Mouse (Mus musculus): ENCODE measurements around the gene Rplp2.

The Rplp2 gene

GRCm38 (mm10) chr7:141436523-141436892 is 10.7 kb upstream of the Rplp2 start:
- ChIA-PET CTCF (interaction anchor here in 2 of 4 experiments (0.6 to 1.4 kb wide), 3 partner anchors 17 to 45 kb away, joined by 3 to 22 read pairs (median 4); no protein-coding TSS in a partner anchor), POLR2A (interaction anchor here (0.6 to 21.5 kb wide), 24 partner anchors 8 to 626 kb away, joined by 3 to 465 read pairs (median 6); partner anchors contain the start of genes Rplp2 (in 3 of the 4), Pnpla2 (in 2 of the 4), Polr2l (in 2 of the 4) and Taldo1 (in 2 of the 4))

GRCm38 (mm10) chr7:141437178-141438120 is 9.7 kb upstream of the Rplp2 start, which contains the start of gene Slc25a22:
Gene Slc25a22 (minus strand): TSS chr7:141437892.
- POLR2A ChIA-PET, result interaction anchor here (0.5 to 21.5 kb wide), 29 partner anchors 8 to 222 kb away, joined by 3 to 465 read pairs (median 6); partner anchors contain the start of genes Rplp2 (in 3 of the 4), Cend1 (in 2 of the 4), Pnpla2 (in 2 of the 4) and Taldo1 (in 2 of the 4)
- CTCF ChIA-PET, result interaction anchor here (0.6 to 3.7 kb wide), 10 partner anchors 9 to 158 kb away, joined by 3 to 22 read pairs (median 3); partner anchors contain the start of genes Cend1 (in 1 of the 4) and Taldo1 (in 1 of the 4)

DNA sequence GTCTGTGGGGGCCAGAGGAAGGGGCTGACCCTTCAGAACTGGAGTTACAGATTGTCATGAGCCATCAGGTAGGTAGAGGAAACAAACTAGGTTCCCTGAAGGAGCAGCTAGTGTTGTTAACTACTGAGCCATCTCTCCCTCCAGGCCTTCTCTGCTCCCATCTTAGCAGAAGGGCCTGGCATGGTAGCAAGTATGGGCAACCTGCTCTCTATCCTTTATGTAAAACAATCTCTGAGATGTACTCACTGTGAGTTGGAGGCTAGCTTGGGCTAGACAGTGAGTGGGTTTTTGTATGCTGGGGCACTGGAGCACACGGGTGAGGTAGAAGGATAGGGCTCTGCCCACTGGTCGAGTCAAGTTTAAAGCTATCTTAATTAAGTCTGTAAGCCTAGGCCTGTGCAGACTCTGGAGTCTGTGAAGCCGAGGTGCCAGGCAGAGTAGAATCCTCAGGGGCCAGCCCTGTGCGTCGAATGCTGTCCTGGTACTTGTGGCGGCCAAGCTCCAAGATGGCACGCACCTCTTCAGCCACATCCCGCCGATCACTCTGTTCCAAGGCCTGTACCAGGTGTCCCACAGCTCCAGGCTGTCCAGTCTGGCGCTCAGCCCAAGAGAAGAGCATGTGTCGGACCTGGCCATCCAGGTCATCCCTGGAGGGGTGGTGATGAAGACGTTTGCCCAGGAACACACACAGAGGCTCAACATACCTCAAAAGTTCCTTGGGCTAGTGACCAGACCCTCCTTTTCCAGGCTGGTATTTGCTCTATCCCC is 8.8 kb upstream of the Rplp2 start:
- CTCF ChIA-PET, result interaction anchor here in 3 of 4 experiments (1.0 to 3.7 kb wide), 13 partner anchors 10 to 158 kb away, joined by 3 to 22 read pairs (median 5); partner anchors contain the start of genes Cend1 (in 1 of the 3), Cracr2b (in 1 of the 3), Pnpla2 (in 1 of the 3) and Taldo1 (in 1 of the 3)
- POLR2A ChIA-PET, result interaction anchor here in 3 of 4 experiments (0.5 to 21.5 kb wide), 22 partner anchors 9 to 80 kb away, joined by 3 to 465 read pairs (median 6); partner anchors contain the start of genes Cd151 (in 2 of the 3), Cend1 (in 2 of the 3), Rplp2 (in 2 of the 3) and Taldo1 (in 2 of the 3)

GRCm38 (mm10) chr7:141439140-141439679 is 8.0 kb upstream of the Rplp2 start:
- ChIA-PET CTCF (interaction anchor here in 2 of 4 experiments (1.1 to 3.7 kb wide), 7 partner anchors 11 to 47 kb away, joined by 3 to 22 read pairs (median 5); partner anchors contain the start of genes Cend1 (in 1 of the 2), Cracr2b (in 1 of the 2), Pnpla2 (in 1 of the 2) and Taldo1 (in 1 of the 2)), POLR2A (interaction anchor here in 3 of 4 experiments (0.7 to 21.5 kb wide), 20 partner anchors 8 to 98 kb away, joined by 3 to 465 read pairs (median 5); partner anchors contain the start of genes Cd151 (in 2 of the 3), Cend1 (in 2 of the 3), Rplp2 (in 2 of the 3) and Taldo1 (in 2 of the 3))

DNA sequence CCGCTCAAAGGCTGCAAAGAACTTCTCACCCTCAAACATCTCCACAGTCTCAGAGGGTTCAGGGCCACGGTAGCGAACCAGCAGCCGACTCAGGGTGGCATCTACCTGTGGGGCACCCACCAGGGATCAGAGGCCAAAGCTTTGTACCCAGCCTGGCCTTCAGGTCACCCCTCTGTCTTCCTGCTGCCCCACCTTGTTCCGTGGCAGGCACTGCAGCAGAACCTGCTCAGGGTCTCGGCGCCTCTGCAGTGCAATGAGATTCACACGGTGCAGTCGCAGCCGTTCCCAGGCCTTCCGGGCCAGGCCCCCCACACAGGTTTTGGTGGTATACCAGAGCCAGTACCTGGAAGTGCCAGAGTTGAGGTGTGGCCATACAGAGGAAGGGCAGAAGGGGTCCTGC is 7.4 kb upstream of the Rplp2 start:
- ChIA-PET CTCF (interaction anchor here in 3 of 4 experiments (0.5 to 3.7 kb wide), 8 partner anchors 11 to 368 kb away, joined by 3 to 22 read pairs (median 5); partner anchors contain the start of genes Cend1 (in 1 of the 3), Pnpla2 (in 1 of the 3) and Taldo1 (in 1 of the 3)), POLR2A (interaction anchor here in 2 of 4 experiments (0.9 to 21.5 kb wide), 14 partner anchors 7 to 99 kb away, joined by 3 to 465 read pairs (median 5); partner anchors contain the start of genes Rplp2 (in 2 of the 2), Taldo1 (in 2 of the 2), Cd151 (in 1 of the 2) and Cend1 (in 1 of the 2))

GRCm38 (mm10) chr7:141440613-141441012 is 6.6 kb upstream of the Rplp2 start:
- CTCF ChIA-PET, result interaction anchor here in 3 of 4 experiments (0.6 to 3.7 kb wide), 6 partner anchors 11 to 369 kb away, joined by 3 to 22 read pairs (median 4); partner anchors contain the start of genes Cend1 (in 1 of the 3) and Taldo1 (in 1 of the 3)
- POLR2A ChIA-PET, result interaction anchor here in 2 of 4 experiments (0.5 to 21.5 kb wide), 10 partner anchors 10 to 237 kb away, joined by 3 to 465 read pairs (median 4); partner anchors contain the start of genes Cd151 (in 1 of the 2), Cend1 (in 1 of the 2), Cracr2b (in 1 of the 2) and Pnpla2 (in 1 of the 2)

GRCm38 (mm10) chr7:141441460-141441859 is 5.7 kb upstream of the Rplp2 start:
- ChIA-PET POLR2A (interaction anchor here in 2 of 4 experiments (0.8 to 21.5 kb wide), 13 partner anchors 11 to 113 kb away, joined by 3 to 465 read pairs (median 8); partner anchors contain the start of genes Pnpla2 (in 2 of the 2), Taldo1 (in 2 of the 2), Cd151 (in 1 of the 2) and Cend1 (in 1 of the 2)), CTCF (interaction anchor here in 3 of 4 experiments (0.6 to 2.8 kb wide), 7 partner anchors 17 to 173 kb away, joined by 3 to 13 read pairs (median 3); no protein-coding TSS in a partner anchor)

DNA sequence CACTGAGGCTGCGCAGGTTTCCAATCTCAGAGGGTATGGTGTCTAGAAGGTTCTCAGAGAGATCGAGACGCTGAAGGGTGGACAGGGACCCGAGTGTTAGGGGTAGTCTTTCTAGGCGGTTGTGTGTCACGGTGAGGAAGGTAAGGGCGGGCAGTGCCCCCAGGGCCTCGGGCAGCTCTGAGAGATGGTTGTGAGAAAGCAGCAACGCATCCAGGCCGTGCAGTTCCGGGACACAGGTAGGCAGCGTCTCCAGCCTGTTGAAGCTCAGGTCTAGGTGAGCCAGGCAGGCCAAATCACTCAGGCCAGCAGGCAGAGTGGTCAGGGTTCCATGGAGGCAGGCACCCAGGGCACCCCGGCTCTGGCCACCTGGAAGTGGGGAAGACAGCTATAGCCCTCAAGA is 5.0 kb upstream of the Rplp2 start:
- POLR2A ChIA-PET, result interaction anchor here in 3 of 4 experiments (0.6 to 21.5 kb wide), 25 partner anchors 8 to 391 kb away, joined by 3 to 465 read pairs (median 6); partner anchors contain the start of genes Cd151 (in 2 of the 3), Cracr2b (in 2 of the 3), Pnpla2 (in 2 of the 3) and Cend1 (in 1 of the 3)
- CTCF ChIA-PET, result interaction anchor here in 3 of 4 experiments (0.7 to 2.9 kb wide), 21 partner anchors 10 to 173 kb away, joined by 3 to 17 read pairs (median 5); partner anchors contain the start of genes Cend1 (in 1 of the 3), Polr2l (in 1 of the 3), Taldo1 (in 1 of the 3) and Tspan4 (in 1 of the 3)

- ChIA-PET POLR2A (interaction anchor here in 3 of 4 experiments (0.6 to 21.5 kb wide), 41 partner anchors 8 to 417 kb away, joined by 3 to 465 read pairs (median 5); partner anchors contain the start of genes Pnpla2 (in 3 of the 3), Cd151 (in 2 of the 3), Cend1 (in 2 of the 3) and Cracr2b (in 2 of the 3)), CTCF (interaction anchor here (0.5 to 2.9 kb wide), 31 partner anchors 9 to 227 kb away, joined by 3 to 17 read pairs (median 5); partner anchors contain the start of genes Cend1 (in 2 of the 4), Pnpla2 (in 2 of the 4), Taldo1 (in 2 of the 4) and Eps8l2 (in 1 of the 4))
These were observed 3.9 kb upstream of the Rplp2 start for GRCm38 (mm10) chr7:141443081-141443821.

GRCm38 (mm10) chr7:141443828-141444237 is 3.3 kb upstream of the Rplp2 start, which contains the start of gene Pidd1:
Gene Pidd1 (minus strand): TSS chr7:141444025.
- ChIA-PET CTCF (interaction anchor here in 3 of 4 experiments (0.5 to 2.9 kb wide), 23 partner anchors 8 to 228 kb away, joined by 3 to 17 read pairs (median 5); partner anchors contain the start of genes Cend1 (in 2 of the 3), Pnpla2 (in 2 of the 3), Taldo1 (in 2 of the 3) and Eps8l2 (in 1 of the 3)), POLR2A (interaction anchor here in 3 of 4 experiments (0.9 to 21.5 kb wide), 32 partner anchors 8 to 418 kb away, joined by 3 to 465 read pairs (median 7); partner anchors contain the start of genes Cd151 (in 2 of the 3), Cend1 (in 2 of the 3), Cracr2b (in 2 of the 3) and Pnpla2 (in 2 of the 3))

GRCm38 (mm10) chr7:141446374-141446773 is 796 bp upstream of the Rplp2 start:
- ChIA-PET CTCF (interaction anchor here (0.6 to 1.4 kb wide), 13 partner anchors 9 to 167 kb away, joined by 3 to 14 read pairs (median 4); no protein-coding TSS in a partner anchor), POLR2A (interaction anchor here (0.6 to 26.7 kb wide), 36 partner anchors 8 to 604 kb away, joined by 3 to 944 read pairs (median 6); partner anchors contain the start of genes Cd151 (in 3 of the 4), Cend1 (in 2 of the 4), Chid1 (in 2 of the 4) and Cracr2b (in 2 of the 4))

- POLR2A ChIA-PET, result interaction anchor here (0.6 to 26.7 kb wide), 23 partner anchors 8 to 235 kb away, joined by 3 to 944 read pairs (median 3); partner anchors contain the start of genes Cd151 (in 3 of the 4), Polr2l (in 3 of the 4), Taldo1 (in 3 of the 4) and Tspan4 (in 3 of the 4)
- CTCF ChIA-PET, result interaction anchor here in 2 of 4 experiments (1.5 to 1.8 kb wide), 2 partner anchors 9 to 12 kb away, joined by 5 to 6 read pairs; no protein-coding TSS in a partner anchor
These were observed 4.8 kb downstream of the Rplp2 start for GRCm38 (mm10) chr7:141451928-141452327.

GRCm38 (mm10) chr7:141453636-141454035 is 6.5 kb downstream of the Rplp2 start:
- POLR2A ChIA-PET, result interaction anchor here (0.6 to 26.7 kb wide), 14 partner anchors 10 to 238 kb away, joined by 3 to 944 read pairs (median 8); partner anchors contain the start of genes Cd151 (in 2 of the 4), Cend1 (in 2 of the 4), Cracr2b (in 2 of the 4) and Pidd1 (in 2 of the 4)

More at GRCm38 (mm10) chr7:141453636-141454035, 6.5 kb downstream of the Rplp2 start:
- CTCF ChIA-PET, result interaction anchor here in 1 of 4 experiments (0.7 to 3.2 kb wide), 3 partner anchors 16 to 75 kb away, joined by 3 to 15 read pairs (median 3); partner anchors contain the start of gene Slc25a22

All from embryonic stem cell, embryonic (primary cell).